Mouse (Mus musculus) forebrain, embryonic 16.5 days (tissue): ENCODE measurements around the gene Sord. TPM values are rescaled to one million over a fixed set of nuclear protein-coding genes. Genes with fewer than 3 reads are reported as not detected.

Experiments
- ATAC-seq: fragments of 200-750 bp; cut with Nextera tagmentation; 2 replicates; pipeline ENCODE4 v1.8.0; 2017; ENCODE audit warnings: mild to moderate bottlenecking, moderate library complexity
- H3K27ac ChIP-seq: fragments of 300-500 bp; sonication (generic); 2 replicates; pipeline ENCODE4 v1.5.1; 2014; ENCODE audit warnings: low read length, control low read depth
- H3K27me3 ChIP-seq: fragments of 300-500 bp; sonication (generic); replicated peaks from 2 replicates; pipeline ENCODE4 v1.6.1; 2014; ENCODE audit warnings: low read length; ENCODE audit not compliant: control insufficient read depth, insufficient read depth
- H3K36me3 ChIP-seq: fragments of 300-500 bp; sonication (generic); 2 replicates; pipeline ENCODE4 v1.6.1; 2014; ENCODE audit not compliant: control insufficient read depth, insufficient read depth
- H3K4me1 ChIP-seq: fragments of 300-500 bp; sonication (generic); replicated peaks from 2 replicates; pipeline ENCODE4 v1.6.1; 2014; ENCODE audit warnings: low read length; ENCODE audit not compliant: control insufficient read depth, insufficient read depth
- H3K4me2 ChIP-seq: fragments of 300-500 bp; sonication (generic); 2 replicates; pipeline ENCODE4 v1.6.1; 2014; ENCODE audit warnings: mild to moderate bottlenecking, low read length, control low read depth
- H3K4me3 ChIP-seq: fragments of 300-500 bp; sonication (generic); replicated peaks from 2 replicates; pipeline ENCODE4 v1.5.1; 2014; ENCODE audit warnings: mild to moderate bottlenecking, low read length, control low read depth
- H3K9ac ChIP-seq: fragments of 300-500 bp; sonication (generic); replicated peaks from 2 replicates; pipeline ENCODE4 v1.6.1; 2014; ENCODE audit warnings: low read depth, low read length, control low read depth
- H3K9me3 ChIP-seq: fragments of 300-500 bp; sonication (generic); 2 replicates; pipeline ENCODE4 v1.6.1; 2016; ENCODE audit warnings: low read length; ENCODE audit not compliant: control insufficient read depth
- WGBS: fragments of 180-500 bp; shearing (Covaris S2); extraction: QIAGEN DNeasy Blood & Tissue Kit; methylation state at CpG from one replicate; pipeline ENCODE4 v1.1.7; 2014; 5-methylcytosine and 5-hydroxymethylcytosine counted together
- polyA plus RNA-seq: library from polyadenylated mRNA; unstranded; fragments of >200 nt; fragmentation: Nextera tagmentation; extraction: Ambion mirVana; gene quantifications from 2 replicates; pipeline ENCODE4 v1.2.1, GENCODE M21; 2015

The Sord gene
- polyA plus RNA-seq, 1 experiment from 2014 or later = 16.4 TPM

- WGBS = 2% methylated on average over 13 of the region's 13 CpGs
- no peak within 1 kb of the TSS for H3K9ac ChIP-seq
- peak within 1 kb of the TSS; percentile 8 for H3K4me3 ChIP-seq
- no peak for ATAC-seq
- no peak within 1 kb of the TSS for H3K27ac ChIP-seq
- peaks cover 37% of the 10 kb centered on the region for H3K4me1 ChIP-seq
- no peaks in the 10 kb centered on the region for H3K9me3 ChIP-seq
- peak within 1 kb of the TSS; percentile 25 for H3K4me2 ChIP-seq
- H3K36me3 ChIP-seq = no peaks in the 10 kb centered on the region
- peaks cover 70% of the 10 kb centered on the region for H3K27me3 ChIP-seq
Measured at GRCm38 (mm10) chr2:122298096-122298499, 63.5 kb downstream of the Sord start, which contains the start of gene Duox2. Gene Duox2, minus strand, starts transcription at chr2:122298449.

GRCm38 (mm10) chr2:122298596-122299490, 64.3 kb downstream of the Sord start, which contains the start of gene Duoxa2:
Gene Duoxa2, plus strand, starts transcription at chr2:122298900.
- no peak within 1 kb of the TSS for H3K27ac ChIP-seq
- no peaks in the 10 kb centered on the region for H3K9me3 ChIP-seq
- H3K4me2 ChIP-seq = peak within 1 kb of the TSS; percentile 25
- no peak within 1 kb of the TSS for H3K9ac ChIP-seq
- H3K27me3 ChIP-seq = peaks cover 64% of the 10 kb centered on the region
- no peaks in the 10 kb centered on the region for H3K36me3 ChIP-seq
- under 1% methylated on average over 43 of the region's 43 CpGs for WGBS
- H3K4me3 ChIP-seq = peak within 1 kb of the TSS; percentile 7
- H3K4me1 ChIP-seq = peaks cover 37% of the 10 kb centered on the region
- ATAC-seq = no peak

- Histone ChIP-seq H3K27ac (no peak overlapping the region), H3K36me3 (no peaks in the 10 kb centered on the region), H3K4me2 (no peak overlapping the region), H3K9ac (no peak overlapping the region), H3K9me3 (no peaks in the 10 kb centered on the region), H3K4me1 (peaks cover 37% of the 10 kb centered on the region), H3K27me3 (peaks cover 62% of the 10 kb centered on the region), H3K4me3 (no peak overlapping the region)
- WGBS = 9% methylated on average over 14 of the region's 14 CpGs
- no peak for ATAC-seq
Measured at GRCm38 (mm10) chr2:122299911-122300655, 65.5 kb downstream of the Sord start.

- Histone ChIP-seq H3K27ac (no peak overlapping the region), H3K4me2 (peak overlapping the region; percentile 87), H3K4me3 (no peak overlapping the region; the same call in 1 of the 2 replicates), H3K9me3 (no peaks in the 10 kb centered on the region), H3K9ac (no peak overlapping the region), H3K4me1 (peaks cover 37% of the 10 kb centered on the region), H3K36me3 (no peaks in the 10 kb centered on the region), H3K27me3 (peaks cover 57% of the 10 kb centered on the region)
- ATAC-seq = no peak
- WGBS = 4% methylated on average over 14 of the region's 14 CpGs
Measured at GRCm38 (mm10) chr2:122300656-122301020, 66.1 kb downstream of the Sord start.

GRCm38 (mm10) chr2:122301081-122301920, 66.8 kb downstream of the Sord start:
- Histone ChIP-seq H3K27ac (no peak overlapping the region), H3K9ac (peak overlapping the region; percentile 54), H3K9me3 (no peaks in the 10 kb centered on the region), H3K4me1 (peaks cover 37% of the 10 kb centered on the region), H3K4me2 (peak overlapping the region; percentile 87), H3K36me3 (no peaks in the 10 kb centered on the region), H3K4me3 (peak overlapping the region; percentile 53), H3K27me3 (peaks cover 53% of the 10 kb centered on the region)
- under 1% methylated on average over 48 of the region's 48 CpGs for WGBS
- ATAC-seq = peak; percentile 47

- peaks cover 53% of the 10 kb centered on the region for H3K27me3 ChIP-seq
- 0 out of 2 replicates have a peak, but pooled peaks have one; percentile 5 for ATAC-seq
- peak overlapping the region; percentile 53 for H3K4me3 ChIP-seq
- H3K9ac ChIP-seq = peak overlapping the region; percentile 54
- 4% methylated on average over 23 of the region's 23 CpGs for WGBS
- H3K27ac ChIP-seq = no peak overlapping the region
- H3K9me3 ChIP-seq = no peaks in the 10 kb centered on the region
- peak overlapping the region; percentile 87 for H3K4me2 ChIP-seq
- peaks cover 37% of the 10 kb centered on the region for H3K4me1 ChIP-seq
- no peaks in the 10 kb centered on the region for H3K36me3 ChIP-seq
Measured at GRCm38 (mm10) chr2:122301921-122302573, 67.5 kb downstream of the Sord start.

- peak; percentile 66 for ATAC-seq
- H3K4me1 ChIP-seq = peaks cover 30% of the 10 kb centered on the region
- H3K27ac ChIP-seq = no peak overlapping the region
- H3K4me3 ChIP-seq = no peak overlapping the region
- no peaks in the 10 kb centered on the region for H3K36me3 ChIP-seq
- no peak overlapping the region; the same call in 1 of the 2 replicates for H3K4me2 ChIP-seq
- WGBS = 12% methylated on average over 9 of the region's 9 CpGs
- H3K9me3 ChIP-seq = no peaks in the 10 kb centered on the region
- no peak overlapping the region for H3K9ac ChIP-seq
- peaks cover 47% of the 10 kb centered on the region for H3K27me3 ChIP-seq
Measured at GRCm38 (mm10) chr2:122302574-122303241, 68.2 kb downstream of the Sord start.

GRCm38 (mm10) chr2:122304544-122304943, 70.0 kb downstream of the Sord start:
- H3K36me3 ChIP-seq = no peaks in the 10 kb centered on the region
- H3K4me2 ChIP-seq = no peak overlapping the region
- peaks cover 17% of the 10 kb centered on the region for H3K4me1 ChIP-seq
- no peak overlapping the region for H3K27ac ChIP-seq
- WGBS = 88% methylated on average over 6 of the region's 6 CpGs
- H3K27me3 ChIP-seq = peaks cover 47% of the 10 kb centered on the region
- H3K4me3 ChIP-seq = no peak overlapping the region
- H3K9me3 ChIP-seq = no peaks in the 10 kb centered on the region
- ATAC-seq = no peak
- no peak overlapping the region for H3K9ac ChIP-seq
